ENCODE assay signal across 13 mouse cellular contexts in genomic region chr12:100990291-100990690, GRCm38 (mm10). TPM values are rescaled to one million over a fixed set of nuclear protein-coding genes. Genes with fewer than 3 reads are reported as not detected.
DNase-seq lines count a peak whose midpoint lies in the region; ATAC-seq lines count a peak whose summit lies in the region.
"Had no signal": no experiment of that assay in that cellular context is flagged by ENCODE, and none has a peak within 500 bp of the region (broad histone marks: within the 10 kb centered on the region; RNA-seq: fewer than 3 reads in every experiment).

No protein-coding gene starts in this region.

- H3K36me3 ChIP-seq in neural tube, embryonic 11.5 days (ENCODE audit: control insufficient read depth, insufficient read depth, low read length), result no peaks in the 10 kb centered on the region
- no peaks in the 10 kb centered on the region; the same call in 1 of the 2 replicates for H3K36me3 ChIP-seq in forebrain, embryonic 12.5 days (replicated peaks)
- no peaks in the 10 kb centered on the region for H3K36me3 ChIP-seq in limb, embryonic 12.5 days

- H3K9ac ChIP-seq in neural tube, embryonic 11.5 days (ENCODE audit: low read length), result no peak overlapping the region
- no peak overlapping the region for H3K9ac ChIP-seq in forebrain, embryonic 12.5 days
- no peak overlapping the region for H3K9ac ChIP-seq in limb, embryonic 12.5 days (replicated peaks)
- H3K9ac ChIP-seq: liver, embryonic 14.5 days had no signal

- H3K4me3 ChIP-seq in neural tube, embryonic 11.5 days (ENCODE audit: low read depth, low read length), result no peak overlapping the region
- H3K4me3 ChIP-seq in forebrain, embryonic 12.5 days (replicated peaks), result no peak overlapping the region
- no peak overlapping the region for H3K4me3 ChIP-seq in limb, embryonic 12.5 days (replicated peaks)
- H3K4me3 ChIP-seq: erythroblast, embryonic 14.5 days; myocyte had no signal

- H3K27me3 ChIP-seq in neural tube, embryonic 11.5 days (ENCODE audit: control insufficient read depth, insufficient read depth, low read length), result no peaks in the 10 kb centered on the region
- no peaks in the 10 kb centered on the region for H3K27me3 ChIP-seq in forebrain, embryonic 12.5 days
- H3K27me3 ChIP-seq in limb, embryonic 12.5 days, result peaks cover 66% of the 10 kb centered on the region

- peaks cover 16% of the 10 kb centered on the region for H3K4me1 ChIP-seq in neural tube, embryonic 11.5 days (ENCODE audit: control insufficient read depth, insufficient read depth, low read length)
- peaks cover 53% of the 10 kb centered on the region for H3K4me1 ChIP-seq in forebrain, embryonic 12.5 days
- peaks cover 49% of the 10 kb centered on the region for H3K4me1 ChIP-seq in limb, embryonic 12.5 days (replicated peaks)

- peak; percentile 63 for DNase-seq in neural tube, embryonic 11.5 days (ENCODE audit: low spot score)
- DNase-seq in neural tube, embryonic 10.5 days (ENCODE audit: extremely low spot score, low spot score), result no peak
- DNase-seq in retina, postnatal 1 day, result peak; percentile 77
- no peak for DNase-seq in urinary bladder, postnatal 4 days (ENCODE audit: low spot score in 2 of 2)
- DNase-seq in layer of hippocampus, postnatal 36 days, result no peak
- DNase-seq: adrenal gland, postnatal 36 days had no signal

- no peak overlapping the region for H3K4me2 ChIP-seq in neural tube, embryonic 11.5 days (ENCODE audit: low read depth)
- peak overlapping the region; percentile 10; the same call in 1 of the 2 replicates for H3K4me2 ChIP-seq in forebrain, embryonic 12.5 days
- peak overlapping the region; percentile 24 for H3K4me2 ChIP-seq in limb, embryonic 12.5 days

- peak; percentile 77 for ATAC-seq in neural tube, embryonic 11.5 days (ENCODE audit: insufficient read depth, low FRiP score, low TSS enrichment)
- ATAC-seq in forebrain, embryonic 12.5 days (ENCODE audit: low FRiP score), result peak; percentile 85
- peak; percentile 87 for ATAC-seq in limb, embryonic 12.5 days (ENCODE audit: insufficient number of reproducible peaks, insufficient read depth, low FRiP score, low TSS enrichment, low read depth)
- no peak for ATAC-seq in erythroblast, adult 5-6 weeks (replicated peaks; ENCODE audit: low FRiP score, poor library complexity, severe bottlenecking)

- 16% methylated on average over 12 of the region's 12 CpGs for WGBS in neural tube, embryonic 11.5 days
- WGBS in forebrain, embryonic 12.5 days, result 10% methylated on average over 12 of the region's 12 CpGs
- 5% methylated on average over 12 of the region's 12 CpGs for WGBS in limb, embryonic 12.5 days

- H3K27ac ChIP-seq in neural tube, embryonic 11.5 days (ENCODE audit: low read depth, low read length), result 0 out of 2 replicates have a peak overlapping the region, but pooled peaks have one; percentile 39
- H3K27ac ChIP-seq in forebrain, embryonic 12.5 days, result peak overlapping the region; percentile 81
- H3K27ac ChIP-seq in limb, embryonic 12.5 days, result peak overlapping the region; percentile 64; the same call in 1 of the 2 replicates
- H3K27ac ChIP-seq: liver, embryonic 14.5 days had no signal

- H3K9me3 ChIP-seq in neural tube, embryonic 11.5 days (ENCODE audit: control insufficient read depth, low read length), result no peaks in the 10 kb centered on the region
- H3K9me3 ChIP-seq in forebrain, embryonic 12.5 days, result no peaks in the 10 kb centered on the region
- H3K9me3 ChIP-seq in limb, embryonic 12.5 days, result no peaks in the 10 kb centered on the region
- H3K9me3 ChIP-seq: G1E had no signal

RNA-seq across cellular contexts. Expression of gene Ccdc88c, which starts 38.6 kb away (rescaled TPM):
- 11.8 and 12.9 TPM in 2 replicates for polyA plus RNA-seq in neural tube, embryonic 11.5 days (2014; fragmentation: Nextera tagmentation; extraction: Ambion mirVana)
- 28.8 and 30.4 TPM in 2 replicates for polyA plus RNA-seq in forebrain, embryonic 12.5 days (2016; fragmentation: Nextera tagmentation; extraction: Ambion mirVana)
- 4.2 and 4.3 TPM in 2 replicates for polyA plus RNA-seq in limb, embryonic 12.5 days (2016; fragmentation: Nextera tagmentation; extraction: Ambion mirVana)
- total RNA-seq in layer of hippocampus, postnatal 36 days (2021), result 10 to 100 TPM; 29.4 to 32.6 TPM
- 56.1 and 68.1 TPM in 2 replicates for total RNA-seq in erythroblast, adult 5-6 weeks (2015; ENCODE audit: low replicate concordance)
- 180 TPM in 2 replicates for total RNA-seq in erythroblast, adult 5-6 weeks (2017; ENCODE audit: low replicate concordance)

Comparison
In these comparisons a context has a peak if more than half of its experiments do, and no peak if none do; other contexts are left out.
1. DNase-seq: peak in neural tube, embryonic 11.5 days (single experiment) and retina, postnatal 1 day (single experiment); none in neural tube, embryonic 10.5 days (single experiment), urinary bladder, postnatal 4 days (0 of 2) and layer of hippocampus, postnatal 36 days (0 of 2).
2. Peak in every context shown above with its lines, with median percentiles within 50 percentile points of each other: H3K27ac ChIP-seq.